Mouse (Mus musculus): ENCODE results near the gene C9. TPM values are rescaled to one million over a fixed set of nuclear protein-coding genes. Genes with fewer than 3 reads are reported as not detected.

Gene C9
- polyA plus RNA-seq, 1 experiment = not detected

- no peaks in the 10 kb centered on the region for H3K36me3 ChIP-seq (ENCODE audit: control insufficient read depth, insufficient read depth)
- H3ac ChIP-seq (ENCODE audit: control insufficient read depth, insufficient read length) = no peak overlapping the region
- no peaks in the 10 kb centered on the region for H3K27me3 ChIP-seq (ENCODE audit: control insufficient read depth, insufficient read depth, insufficient read length)
- TF ChIP-seq MYOG (IDR thresholded peaks at IDR 0.05; ENCODE audit: control insufficient read depth in 1 of 3, insufficient read depth in 1 of 3, insufficient read length in 2 of 3, low read depth in 2 of 3) (no peak), TCF3 (IDR thresholded peaks at IDR 0.05; ENCODE audit: insufficient read length, low read depth) (no peak), E2F4 (IDR thresholded peaks at IDR 0.05; ENCODE audit: insufficient read depth) (no peak), SRF (IDR thresholded peaks at IDR 0.05; ENCODE audit: control insufficient read depth, insufficient read length, low read depth) (no peak), MAX (IDR thresholded peaks at IDR 0.05; ENCODE audit: low read depth) (no peak), CEBPB (IDR thresholded peaks at IDR 0.05; ENCODE audit: insufficient read depth, poor library complexity, severe bottlenecking) (no peak), POLR2A (IDR thresholded peaks at IDR 0.05; ENCODE audit: insufficient read length, low read depth) (no peak), POLR2AphosphoS2 (IDR thresholded peaks at IDR 0.05; ENCODE audit: insufficient read length, low read depth) (no peak), TCF12 (IDR thresholded peaks at IDR 0.05; ENCODE audit: insufficient read depth, poor library complexity, severe bottlenecking) (no peak)
- no peak overlapping the region for H3K4me3 ChIP-seq
- H3K4me2 ChIP-seq (ENCODE audit: low read depth) = no peak overlapping the region
- H3K79me2 ChIP-seq (ENCODE audit: control insufficient read depth, insufficient read depth) = no peaks in the 10 kb centered on the region
Observed at GRCm38 (mm10) chr15:6483561-6483960, 38.4 kb downstream of the C9 start.

- Histone ChIP-seq H3K27me3 (ENCODE audit: control insufficient read depth, insufficient read depth, insufficient read length) (no peaks in the 10 kb centered on the region), H3ac (ENCODE audit: control insufficient read depth, insufficient read length) (no peak overlapping the region), H3K4me3 (no peak overlapping the region), H3K36me3 (ENCODE audit: control insufficient read depth, insufficient read depth) (no peaks in the 10 kb centered on the region), H3K79me2 (ENCODE audit: control insufficient read depth, insufficient read depth) (no peaks in the 10 kb centered on the region), H3K4me2 (ENCODE audit: low read depth) (peak overlapping the region; percentile 68)
- no peak for TF ChIP-seq MYOD1 (IDR thresholded peaks at IDR 0.05; ENCODE audit: control insufficient read depth in 1 of 3, insufficient read length in 2 of 3, low read depth in 2 of 3)
- no peak for TF ChIP-seq SRF (IDR thresholded peaks at IDR 0.05; ENCODE audit: control insufficient read depth, insufficient read length, low read depth)
- TF ChIP-seq USF1 (IDR thresholded peaks at IDR 0.05; ENCODE audit: low read depth) = no peak
- peak; percentile 58 for TF ChIP-seq MAX (IDR thresholded peaks at IDR 0.05; ENCODE audit: low read depth)
Observed at GRCm38 (mm10) chr15:6492386-6492785, 47.3 kb downstream of the C9 start.

GRCm38 (mm10) chr15:6498396-6499070 is 53.4 kb downstream of the C9 start:
- H3K4me2 ChIP-seq (ENCODE audit: low read depth) = no peak overlapping the region
- no peak overlapping the region for H3K4me3 ChIP-seq
- H3K27me3 ChIP-seq (ENCODE audit: control insufficient read depth, insufficient read depth, insufficient read length) = no peaks in the 10 kb centered on the region
- no peak overlapping the region for H3ac ChIP-seq (ENCODE audit: control insufficient read depth, insufficient read length)
- TF ChIP-seq MYOG (IDR thresholded peaks at IDR 0.05; ENCODE audit: control insufficient read depth in 1 of 3, insufficient read depth in 1 of 3, insufficient read length in 2 of 3, low read depth in 2 of 3) (no peak), MAX (IDR thresholded peaks at IDR 0.05; ENCODE audit: low read depth) (no peak), SRF (IDR thresholded peaks at IDR 0.05; ENCODE audit: control insufficient read depth, insufficient read length, low read depth) (no peak), E2F4 (IDR thresholded peaks at IDR 0.05; ENCODE audit: insufficient read depth) (no peak), REST (IDR thresholded peaks at IDR 0.05; ENCODE audit: insufficient read depth, insufficient read length) (no peak), USF1 (IDR thresholded peaks at IDR 0.05; ENCODE audit: low read depth) (no peak), TCF12 (IDR thresholded peaks at IDR 0.05; ENCODE audit: insufficient read depth, poor library complexity, severe bottlenecking) (no peak), MYOD1 (IDR thresholded peaks at IDR 0.05; ENCODE audit: control insufficient read depth in 1 of 3, insufficient read length in 2 of 3, low read depth in 2 of 3) (no peak), TCF3 (IDR thresholded peaks at IDR 0.05; ENCODE audit: insufficient read length, low read depth) (no peak), POLR2A (IDR thresholded peaks at IDR 0.05; ENCODE audit: insufficient read length, low read depth) (no peak), POLR2AphosphoS2 (IDR thresholded peaks at IDR 0.05; ENCODE audit: insufficient read length, low read depth) (no peak), CEBPB (IDR thresholded peaks at IDR 0.05; ENCODE audit: insufficient read depth, poor library complexity, severe bottlenecking) (no peak)
- H3K79me2 ChIP-seq (ENCODE audit: control insufficient read depth, insufficient read depth) = no peaks in the 10 kb centered on the region
- H3K36me3 ChIP-seq (ENCODE audit: control insufficient read depth, insufficient read depth) = no peaks in the 10 kb centered on the region

GRCm38 (mm10) chr15:6500787-6501186 is 55.7 kb downstream of the C9 start:
- Histone ChIP-seq H3ac (ENCODE audit: control insufficient read depth, insufficient read length) (no peak overlapping the region), H3K79me2 (ENCODE audit: control insufficient read depth, insufficient read depth) (no peaks in the 10 kb centered on the region), H3K27me3 (ENCODE audit: control insufficient read depth, insufficient read depth, insufficient read length) (no peaks in the 10 kb centered on the region), H3K36me3 (ENCODE audit: control insufficient read depth, insufficient read depth) (no peaks in the 10 kb centered on the region), H3K4me2 (ENCODE audit: low read depth) (no peak overlapping the region), H3K4me3 (no peak overlapping the region)
- TF ChIP-seq MAX (IDR thresholded peaks at IDR 0.05; ENCODE audit: low read depth) = no peak
- TF ChIP-seq TCF12 (IDR thresholded peaks at IDR 0.05; ENCODE audit: insufficient read depth, poor library complexity, severe bottlenecking) = no peak
- no peak for TF ChIP-seq CEBPB (IDR thresholded peaks at IDR 0.05; ENCODE audit: insufficient read depth, poor library complexity, severe bottlenecking)
- no peak for TF ChIP-seq USF1 (IDR thresholded peaks at IDR 0.05; ENCODE audit: low read depth)
- TF ChIP-seq MYOD1 (IDR thresholded peaks at IDR 0.05; ENCODE audit: control insufficient read depth in 1 of 3, insufficient read length in 2 of 3, low read depth in 2 of 3) = no peak
- TF ChIP-seq POLR2A (IDR thresholded peaks at IDR 0.05; ENCODE audit: insufficient read length, low read depth) = no peak
- no peak for TF ChIP-seq POLR2AphosphoS2 (IDR thresholded peaks at IDR 0.05; ENCODE audit: insufficient read length, low read depth)

GRCm38 (mm10) chr15:6517525-6517924 is 72.4 kb downstream of the C9 start:
- H3K36me3 ChIP-seq (ENCODE audit: control insufficient read depth, insufficient read depth) = no peaks in the 10 kb centered on the region
- TF ChIP-seq MAX (IDR thresholded peaks at IDR 0.05; ENCODE audit: low read depth) (no peak), POLR2AphosphoS2 (IDR thresholded peaks at IDR 0.05; ENCODE audit: insufficient read length, low read depth) (no peak), SRF (IDR thresholded peaks at IDR 0.05; ENCODE audit: control insufficient read depth, insufficient read length, low read depth) (no peak), MYOG (IDR thresholded peaks at IDR 0.05; ENCODE audit: control insufficient read depth in 1 of 3, insufficient read depth in 1 of 3, insufficient read length in 2 of 3, low read depth in 2 of 3) (no peak), TCF3 (IDR thresholded peaks at IDR 0.05; ENCODE audit: insufficient read length, low read depth) (no peak), MYOD1 (IDR thresholded peaks at IDR 0.05; ENCODE audit: control insufficient read depth in 1 of 3, insufficient read length in 2 of 3, low read depth in 2 of 3) (no peak), TCF12 (IDR thresholded peaks at IDR 0.05; ENCODE audit: insufficient read depth, poor library complexity, severe bottlenecking) (no peak), E2F4 (IDR thresholded peaks at IDR 0.05; ENCODE audit: insufficient read depth) (no peak), REST (IDR thresholded peaks at IDR 0.05; ENCODE audit: insufficient read depth, insufficient read length) (no peak), POLR2A (IDR thresholded peaks at IDR 0.05; ENCODE audit: insufficient read length, low read depth) (no peak), CEBPB (IDR thresholded peaks at IDR 0.05; ENCODE audit: insufficient read depth, poor library complexity, severe bottlenecking) (no peak), USF1 (IDR thresholded peaks at IDR 0.05; ENCODE audit: low read depth) (no peak)

More at GRCm38 (mm10) chr15:6517525-6517924, 72.4 kb downstream of the C9 start:
- Histone ChIP-seq H3K79me2 (ENCODE audit: control insufficient read depth, insufficient read depth) (no peaks in the 10 kb centered on the region), H3K4me2 (ENCODE audit: low read depth) (no peak overlapping the region), H3K4me3 (no peak overlapping the region), H3ac (ENCODE audit: control insufficient read depth, insufficient read length) (no peak overlapping the region), H3K27me3 (ENCODE audit: control insufficient read depth, insufficient read depth, insufficient read length) (no peaks in the 10 kb centered on the region)

Data from myocyte (in vitro differentiated cells).